Mouse (Mus musculus) erythroblast, embryonic 14.5 days (primary cell): ENCODE data around the gene Egfem1.

Experiments
- GATA1 ChIP-seq: IDR thresholded peaks from 2 replicates; pipeline ENCODE4 v1.6.1; 2012; ENCODE audit warnings: low read length, inconsistent platforms, mixed read lengths
- TAL1 ChIP-seq: IDR thresholded peaks from 3 replicates; pipeline ENCODE4 v1.6.1; 2012; ENCODE audit warnings: low read length, inconsistent platforms, mixed read lengths

GRCm38 (mm10) chr3:29399064-29399463 is 317.2 kb downstream of the Egfem1 start:
- no peak for TF ChIP-seq GATA1
- TF ChIP-seq TAL1: no peak
